Mouse (Mus musculus): ENCODE data around the gene Fkbp1a.

Fkbp1a gene

DNA sequence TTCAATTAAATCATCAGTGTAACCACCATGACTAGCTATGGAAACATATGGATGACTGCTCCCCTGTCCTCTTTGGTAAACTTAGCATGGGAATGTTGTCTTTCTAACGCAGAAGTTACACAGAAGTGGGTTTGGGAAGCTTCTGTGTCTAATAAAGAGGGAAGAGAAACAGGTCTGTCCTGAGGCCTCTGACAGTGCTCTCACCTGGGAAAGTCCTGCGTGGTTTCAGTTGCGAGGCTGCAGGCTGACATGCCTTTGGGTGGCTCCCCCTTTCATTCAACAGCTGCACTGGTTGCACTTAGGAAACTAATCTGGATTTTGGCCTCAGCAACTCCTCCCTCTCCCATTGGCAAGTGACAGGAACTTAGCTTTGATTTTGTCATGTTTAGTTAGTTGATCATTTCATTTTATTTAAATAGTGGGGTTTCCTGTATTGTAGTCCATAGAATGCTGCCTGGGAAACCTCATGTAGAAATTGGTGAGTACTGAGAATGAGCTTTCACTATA, 7.4 kb downstream of the Fkbp1a start:
- DNase-seq, result no peak

DNA sequence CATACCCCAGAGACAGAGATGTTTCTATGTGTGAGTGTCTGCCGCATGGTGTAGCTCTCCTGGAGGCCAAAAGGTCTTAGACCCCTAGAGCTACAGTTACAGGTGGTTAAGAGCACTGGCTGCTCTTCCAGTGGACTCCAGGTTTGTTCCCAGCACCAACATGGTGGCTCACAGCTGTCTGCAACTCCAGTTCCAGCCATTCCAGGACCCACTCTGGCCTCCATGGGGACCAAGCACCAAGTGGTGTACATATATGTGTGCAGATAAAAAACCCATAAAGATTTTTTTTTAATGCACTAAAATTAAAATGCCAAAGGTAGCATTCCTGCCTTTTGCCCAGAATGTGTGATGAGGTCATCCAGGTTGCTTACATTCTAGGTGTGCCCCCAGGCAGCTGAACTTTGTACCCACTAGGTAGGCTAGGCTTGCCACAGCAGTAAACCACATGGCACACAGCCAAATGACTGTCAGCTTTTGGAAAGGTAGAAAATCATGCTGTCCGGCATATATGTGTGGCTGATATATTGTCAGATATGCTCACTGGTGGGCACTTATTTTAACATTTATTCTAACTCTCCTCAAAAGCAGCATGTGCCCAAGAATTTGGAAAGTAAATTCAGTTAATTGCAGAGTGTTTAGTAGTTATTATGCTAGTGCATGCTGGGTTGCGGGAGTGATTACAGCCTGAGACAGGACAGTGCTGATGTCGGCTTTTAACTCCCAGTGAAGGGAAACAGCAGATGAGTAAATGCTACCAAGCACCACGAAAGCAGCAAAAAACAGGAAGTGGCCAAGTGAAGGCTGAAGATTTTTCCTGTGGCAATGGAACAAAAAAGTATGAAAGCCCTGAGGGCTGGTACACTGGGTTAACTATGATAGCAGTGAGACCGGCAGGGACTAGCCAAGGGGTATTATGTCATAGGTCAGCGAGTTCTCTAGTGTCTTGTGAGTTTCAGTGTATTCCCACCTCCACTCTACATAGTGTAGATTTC, 20.9 kb downstream of the Fkbp1a start:
- DNase-seq, result no peak

DNA sequence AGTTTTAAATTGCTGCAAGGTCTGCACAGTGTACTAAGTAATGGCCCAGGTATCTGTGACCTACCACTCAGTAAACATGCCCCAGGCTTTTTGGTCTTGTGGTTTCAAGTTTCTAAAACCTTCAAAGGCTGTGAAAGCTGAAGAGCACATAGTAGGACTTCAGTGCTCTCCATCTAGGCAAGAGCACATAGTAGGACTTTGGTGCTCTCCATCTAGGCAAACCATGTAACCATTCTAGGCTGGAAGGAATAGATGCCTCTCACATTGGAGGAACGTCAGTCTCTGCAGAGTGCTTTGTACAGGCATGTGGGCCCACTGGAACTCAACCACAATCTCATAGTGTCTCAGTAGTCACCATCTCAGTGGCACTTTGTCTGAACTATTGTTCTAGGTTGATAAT, 21.7 kb downstream of the Fkbp1a start:
- DNase-seq, result no peak

DNA sequence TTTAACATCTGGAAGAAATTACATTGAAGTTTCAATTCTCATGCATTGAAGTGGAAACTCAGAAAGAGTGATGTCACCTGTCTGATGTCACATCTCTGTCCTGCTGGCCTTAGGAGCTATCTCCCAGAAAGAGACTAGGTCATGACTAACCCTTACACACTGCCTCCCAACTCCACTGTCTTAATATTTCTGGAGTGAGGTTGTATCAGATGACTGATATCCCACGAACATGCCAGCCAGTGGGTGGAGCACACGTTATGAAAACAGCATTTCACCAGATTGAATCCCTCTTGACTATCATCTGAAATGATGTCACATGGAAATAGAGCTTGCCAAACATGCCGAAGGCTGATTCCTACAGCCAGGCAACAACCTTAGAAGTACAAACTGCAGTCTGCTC, 22.7 kb downstream of the Fkbp1a start:
- no peak for DNase-seq

DNA sequence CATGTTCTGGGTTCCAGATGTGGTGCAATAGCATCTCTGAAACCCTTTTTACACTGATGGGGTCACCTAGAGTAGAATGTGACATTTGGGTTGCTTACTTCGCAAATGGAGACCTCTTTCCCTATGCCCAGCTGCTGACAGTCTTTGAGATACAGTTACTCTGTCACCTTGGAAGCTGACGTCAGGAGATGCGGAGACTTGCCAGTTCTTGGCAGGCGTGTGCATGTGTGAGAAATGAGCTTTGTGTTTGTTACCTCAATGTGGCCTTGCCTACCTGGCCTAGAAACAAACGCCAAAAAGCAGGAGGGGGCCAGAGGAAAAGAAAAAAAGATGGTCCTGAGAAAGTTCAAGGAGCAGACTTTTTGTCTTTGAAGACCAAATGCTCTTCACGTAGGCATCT, 24.6 kb downstream of the Fkbp1a start:
- DNase-seq, result no peak

DNA sequence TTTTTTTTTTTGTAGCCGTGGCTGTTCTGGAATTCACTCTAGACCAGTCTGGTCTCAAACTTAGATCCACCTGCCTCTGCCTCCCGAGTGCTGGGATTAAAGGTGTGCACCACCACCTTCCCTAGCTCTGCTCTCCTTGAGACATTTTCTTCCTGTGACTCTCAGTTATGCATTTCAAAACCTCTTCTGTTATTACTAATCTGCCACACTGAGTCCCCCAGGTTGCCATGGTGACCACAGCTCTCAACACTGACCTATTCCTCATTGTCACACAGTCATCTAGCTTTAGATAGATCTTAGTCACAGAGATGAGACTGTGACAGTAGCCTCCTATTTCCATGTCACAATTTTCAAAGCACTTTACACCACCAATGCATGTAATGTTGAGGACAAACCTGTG, 27.2 kb downstream of the Fkbp1a start:
- no peak for DNase-seq

DNA sequence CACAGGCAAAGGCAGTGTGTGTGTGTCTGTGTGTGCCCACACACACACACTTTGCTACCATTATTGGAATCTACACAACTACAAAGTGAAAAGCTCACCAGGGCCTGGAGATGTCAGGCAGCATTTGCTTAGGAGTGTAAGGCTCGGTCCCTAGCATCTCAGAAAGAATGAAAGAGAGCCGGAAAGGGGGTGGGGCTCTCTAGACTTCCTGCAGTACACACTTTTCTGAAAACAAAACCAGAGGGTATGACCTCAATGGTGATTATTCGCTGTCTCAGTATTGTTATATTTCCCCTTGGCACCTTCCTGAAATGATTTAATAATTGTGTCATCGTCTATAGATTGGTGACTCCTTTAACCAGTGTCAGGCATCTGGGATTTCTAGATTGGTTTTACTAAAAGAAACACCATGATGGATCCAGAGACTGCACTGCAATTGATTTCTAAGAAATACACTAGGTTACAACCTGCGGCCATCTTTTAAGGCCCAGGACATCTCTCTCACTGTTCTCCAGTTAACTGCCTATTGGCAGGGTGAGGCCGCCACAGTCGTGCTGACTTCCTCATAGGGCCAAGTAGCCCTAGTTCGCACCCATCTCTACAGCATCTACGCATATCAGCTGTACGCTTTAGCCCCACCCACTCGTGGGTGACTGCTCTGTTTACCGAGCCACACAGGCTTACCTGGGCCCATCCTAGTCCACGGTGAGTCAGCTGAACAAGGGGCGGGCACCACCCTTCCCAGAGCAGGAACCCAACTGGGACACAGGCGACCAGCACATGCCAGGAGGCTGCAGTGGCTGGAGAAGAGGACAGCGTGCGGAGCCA, 29.8 kb downstream of the Fkbp1a start, which contains the start of gene Sdcbp2:
Sdcbp2 (plus strand) TSS at position 750 of the 828 bp plus-strand sequence.
- DNase-seq, result no peak

DNA sequence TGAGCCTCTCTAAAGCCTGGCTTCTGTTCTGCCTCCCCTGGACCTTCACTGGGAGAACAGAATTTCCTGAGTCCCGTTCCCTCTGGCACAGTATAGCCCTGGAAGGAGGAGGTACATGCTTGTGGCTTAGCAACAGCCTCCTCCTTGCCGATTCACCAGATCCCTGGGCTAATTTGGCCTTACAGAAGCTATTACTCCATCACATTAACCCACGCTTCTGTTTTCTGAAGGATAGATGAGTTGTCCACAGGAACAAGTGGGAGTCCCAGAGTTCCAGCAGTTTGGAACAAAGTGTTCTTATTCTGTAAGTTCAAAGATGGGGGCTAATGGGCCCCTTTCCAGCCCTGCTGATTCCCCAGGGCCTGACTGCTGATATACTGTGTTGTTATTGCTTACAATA, 31.4 kb downstream of the Fkbp1a start:
- DNase-seq, result no peak

DNA sequence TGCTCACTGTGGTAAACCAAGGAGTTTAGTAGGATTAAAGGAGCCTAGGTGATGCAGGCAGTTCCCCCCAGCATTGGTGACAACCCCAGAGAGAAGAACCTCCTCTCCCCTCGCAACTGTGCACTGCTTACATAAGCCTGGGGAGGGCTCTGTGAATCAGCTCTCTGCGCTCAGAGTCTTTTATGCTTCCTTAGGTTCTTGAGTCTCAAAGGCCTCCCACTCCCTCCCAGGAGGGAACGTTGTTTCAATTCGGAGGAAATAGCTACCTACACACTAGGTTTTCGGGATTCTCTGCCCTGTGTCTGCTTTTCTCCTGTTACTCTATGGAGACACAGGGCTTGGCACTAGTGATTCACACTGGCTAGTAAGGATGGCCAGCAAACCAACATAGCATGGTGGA, 32.3 kb downstream of the Fkbp1a start:
- DNase-seq, result no peak

DNA sequence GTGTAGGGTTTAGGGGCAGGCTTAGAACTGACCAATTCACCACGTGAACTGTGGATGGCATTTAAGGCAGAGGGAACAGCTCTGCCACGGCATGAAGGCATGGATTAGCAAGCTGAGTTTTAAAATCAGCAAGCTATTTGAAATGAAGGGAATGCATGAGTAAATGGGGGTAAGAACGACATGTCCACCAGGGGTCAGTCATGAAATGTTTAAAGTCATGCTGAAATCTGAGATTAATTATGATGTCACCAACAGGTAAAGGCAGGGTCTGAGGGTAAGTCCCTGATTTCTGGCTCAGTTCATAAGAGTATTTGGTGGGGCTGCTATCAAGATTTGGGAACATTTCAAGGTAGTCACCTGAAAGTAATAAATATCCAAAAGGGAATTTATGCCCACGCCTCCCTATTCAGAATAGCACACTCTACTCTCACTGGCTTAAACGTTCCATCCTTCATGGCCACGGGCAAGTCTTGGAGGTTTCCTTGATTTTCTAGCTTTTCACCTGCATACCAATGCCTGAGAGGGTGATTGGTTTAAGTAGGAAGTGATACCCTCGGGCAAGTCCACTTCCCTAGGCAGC, 32.9 kb downstream of the Fkbp1a start:
- peak; percentile 73 to 74 for DNase-seq

DNA sequence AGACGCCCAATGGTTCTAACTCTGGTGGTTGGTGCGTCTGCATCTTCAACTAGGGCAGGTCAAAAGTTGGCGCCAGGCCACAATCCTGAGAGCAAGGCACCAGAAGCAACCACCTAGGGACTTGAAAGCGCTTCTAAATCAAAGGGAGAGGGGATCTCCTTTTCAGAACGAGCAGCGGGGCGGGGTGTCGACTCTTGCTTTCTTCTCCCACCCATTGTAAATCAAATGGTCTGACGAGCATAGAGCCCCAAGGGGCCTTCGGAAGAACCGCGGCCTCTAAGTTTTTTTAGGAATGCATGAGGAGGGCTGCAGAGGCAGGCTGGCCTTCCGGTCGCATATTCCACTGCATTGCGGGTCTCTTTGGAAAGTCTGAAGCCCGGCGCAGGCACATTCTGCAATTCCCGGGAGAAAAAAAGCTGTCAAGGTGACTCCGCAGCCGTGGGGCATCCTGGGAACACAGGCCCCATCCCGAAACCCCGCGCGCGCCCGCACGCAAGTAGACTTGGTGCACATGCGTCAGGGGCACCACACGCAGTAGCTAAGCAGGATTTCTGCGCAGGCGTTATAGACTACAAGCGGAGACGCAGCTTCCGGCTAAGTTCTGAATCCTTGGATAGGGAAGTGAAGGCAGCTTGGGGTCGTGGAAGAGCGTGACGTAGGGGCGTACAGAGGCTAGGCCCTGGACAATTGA, 33.6 kb downstream of the Fkbp1a start:
- peak; percentile 91 to 92 for DNase-seq

DNA sequence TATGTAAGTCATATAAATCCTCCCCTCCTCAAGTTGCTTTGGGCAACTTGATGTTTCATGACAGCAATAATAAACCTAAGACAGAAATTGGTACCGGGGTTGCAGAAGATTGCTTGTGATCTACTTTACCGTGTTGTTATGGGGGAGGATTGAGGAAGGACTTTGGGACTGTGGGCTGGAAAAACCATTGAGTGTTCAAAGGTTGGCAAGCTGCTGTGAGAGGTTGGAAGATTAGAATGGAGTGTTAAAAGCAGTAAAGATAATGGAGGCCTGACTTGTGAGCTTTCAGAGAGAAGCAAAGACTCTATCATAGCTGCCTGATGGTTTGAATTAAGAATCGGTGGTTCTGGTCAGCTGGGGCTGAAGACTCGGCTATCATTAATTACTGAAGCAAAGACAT, 36.9 kb downstream of the Fkbp1a start:
- no peak for DNase-seq

DNA sequence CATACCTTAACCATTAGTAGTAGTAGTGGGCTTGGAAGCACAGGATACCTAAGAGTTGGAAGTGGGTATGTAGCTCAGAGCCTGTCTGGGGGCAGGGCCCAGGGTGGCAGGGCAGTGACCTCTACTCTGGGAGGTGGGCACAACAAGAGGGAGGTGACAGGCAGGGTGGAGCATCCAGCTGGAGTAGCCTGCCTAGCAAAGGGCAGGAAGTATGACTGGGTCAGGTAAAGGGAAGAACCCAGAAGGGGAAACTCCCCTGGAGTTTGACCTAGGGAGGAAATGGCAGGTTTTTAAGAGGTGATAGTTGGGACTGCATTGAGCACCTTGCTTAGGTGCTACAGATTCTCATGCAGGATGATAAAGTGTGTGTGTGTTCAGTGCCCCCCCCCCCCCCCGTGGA, 38.7 kb downstream of the Fkbp1a start:
- DNase-seq, result no peak

DNA sequence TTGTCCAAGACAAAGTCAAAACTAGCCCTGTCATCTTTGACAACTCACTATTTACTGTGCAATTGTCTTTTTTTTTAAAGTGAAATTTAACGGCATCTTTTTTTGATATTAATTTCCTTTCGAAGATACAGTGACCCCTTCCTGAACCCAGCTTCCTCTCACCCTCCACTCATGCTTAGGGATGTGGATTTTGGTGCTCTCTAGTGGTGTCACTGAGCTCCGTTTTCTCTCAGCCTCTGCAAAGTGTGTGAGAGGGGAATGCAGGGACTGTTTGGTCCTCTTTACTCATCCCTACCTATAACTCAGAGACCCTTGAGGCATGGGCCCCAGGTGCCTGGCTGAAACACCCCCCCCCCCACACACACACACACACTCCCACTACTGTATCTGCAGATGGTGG, 43.7 kb downstream of the Fkbp1a start:
- no peak for DNase-seq

DNA sequence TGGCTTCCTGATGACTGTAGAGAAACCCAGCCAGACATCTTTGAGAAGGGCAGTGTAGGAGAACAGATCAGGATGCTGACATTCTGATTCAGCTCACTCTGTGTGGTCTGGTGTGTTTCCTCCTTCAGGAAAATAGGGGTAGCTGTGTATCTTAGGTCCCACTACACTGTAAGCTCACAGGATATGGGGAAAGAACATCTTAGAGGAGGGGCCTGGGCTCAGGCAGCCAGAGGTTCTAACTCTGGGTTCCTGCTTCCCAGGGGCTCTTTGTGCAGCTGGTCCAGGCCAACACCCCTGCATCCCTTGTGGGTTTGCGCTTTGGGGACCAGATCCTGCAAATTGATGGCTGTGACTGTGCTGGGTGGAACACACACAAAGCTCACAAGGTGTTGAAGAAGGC, 44.5 kb downstream of the Fkbp1a start:
- no peak for DNase-seq

DNA sequence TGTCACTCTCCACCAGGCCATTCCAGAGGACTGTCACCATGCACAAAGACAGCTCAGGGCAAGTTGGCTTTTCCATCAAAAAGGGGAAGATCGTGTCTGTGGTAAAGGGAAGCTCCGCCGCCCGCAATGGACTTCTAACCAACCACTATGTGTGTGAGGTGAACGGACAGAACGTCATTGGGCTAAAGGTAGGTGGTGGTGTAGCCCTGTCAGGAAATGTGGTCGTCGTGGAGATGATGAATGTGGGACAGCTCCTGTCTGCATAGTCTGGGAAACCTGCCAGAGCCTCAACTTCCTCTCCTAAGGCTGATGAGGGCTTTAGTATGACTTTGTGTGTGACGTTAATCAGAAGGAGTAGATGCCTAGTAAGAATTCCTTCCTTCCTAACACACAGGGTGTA, 45.0 kb downstream of the Fkbp1a start:
- DNase-seq, result no peak

DNA sequence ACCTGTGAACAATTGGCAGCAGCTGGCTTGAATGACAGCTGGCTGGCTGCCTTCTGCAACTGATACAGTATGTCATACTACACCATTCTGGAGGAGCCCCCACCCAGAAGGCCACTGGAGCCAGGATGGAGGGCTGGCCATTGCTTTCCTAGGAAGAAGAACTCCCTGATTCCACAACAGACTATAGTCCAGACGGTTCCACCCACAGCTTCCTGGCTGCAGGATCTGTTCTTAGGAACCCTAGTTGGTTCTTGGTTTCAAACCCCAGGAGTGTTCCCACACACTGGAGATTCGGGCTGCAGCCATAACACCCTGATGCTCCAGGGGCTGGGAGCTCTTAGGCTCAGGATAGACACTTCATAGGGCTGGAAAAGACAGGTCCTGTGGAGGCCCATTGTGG, 55.8 kb downstream of the Fkbp1a start:
- DNase-seq, result no peak

DNA sequence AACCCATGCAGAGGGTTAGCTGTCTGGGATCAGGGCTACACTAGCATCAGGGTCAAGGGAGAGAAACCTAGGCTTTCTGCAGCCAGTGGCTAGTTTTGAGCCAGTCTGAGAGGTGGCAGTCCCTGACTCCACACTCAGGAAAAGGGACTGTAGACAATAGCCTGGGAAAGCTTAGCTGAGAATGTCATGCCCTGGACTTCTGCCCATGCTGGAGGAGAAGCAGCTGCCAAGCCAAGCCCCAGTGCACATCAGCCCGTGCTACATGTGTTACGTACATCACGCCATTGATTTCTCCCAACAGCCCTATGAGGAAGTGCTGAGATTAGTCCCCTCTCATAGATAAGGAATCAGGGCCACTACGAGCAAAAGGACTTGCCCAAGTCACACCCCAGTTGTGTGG, 59.8 kb downstream of the Fkbp1a start:
- no peak for DNase-seq

DNA sequence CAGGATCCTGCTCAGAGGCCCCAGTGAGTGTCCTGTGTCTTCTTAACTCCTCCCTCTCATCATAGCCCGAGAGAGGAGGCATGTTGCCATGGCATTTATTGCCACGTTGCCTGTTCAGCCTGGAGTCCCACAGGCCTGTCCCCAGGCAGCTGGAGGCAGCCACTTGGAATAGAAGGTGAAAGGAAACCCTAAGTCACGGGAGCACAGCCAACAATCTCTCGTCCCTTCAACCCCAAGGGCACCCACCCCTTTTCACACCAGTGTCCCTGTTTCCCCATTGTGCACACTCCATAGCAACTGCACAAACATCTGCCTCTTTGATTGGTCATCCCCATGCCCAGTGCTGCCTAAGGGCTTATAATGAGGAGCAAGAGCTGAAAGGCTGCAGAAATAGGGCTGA, 61.3 kb downstream of the Fkbp1a start:
- DNase-seq, result peak in 1 of 2 experiments; percentile 32

DNA sequence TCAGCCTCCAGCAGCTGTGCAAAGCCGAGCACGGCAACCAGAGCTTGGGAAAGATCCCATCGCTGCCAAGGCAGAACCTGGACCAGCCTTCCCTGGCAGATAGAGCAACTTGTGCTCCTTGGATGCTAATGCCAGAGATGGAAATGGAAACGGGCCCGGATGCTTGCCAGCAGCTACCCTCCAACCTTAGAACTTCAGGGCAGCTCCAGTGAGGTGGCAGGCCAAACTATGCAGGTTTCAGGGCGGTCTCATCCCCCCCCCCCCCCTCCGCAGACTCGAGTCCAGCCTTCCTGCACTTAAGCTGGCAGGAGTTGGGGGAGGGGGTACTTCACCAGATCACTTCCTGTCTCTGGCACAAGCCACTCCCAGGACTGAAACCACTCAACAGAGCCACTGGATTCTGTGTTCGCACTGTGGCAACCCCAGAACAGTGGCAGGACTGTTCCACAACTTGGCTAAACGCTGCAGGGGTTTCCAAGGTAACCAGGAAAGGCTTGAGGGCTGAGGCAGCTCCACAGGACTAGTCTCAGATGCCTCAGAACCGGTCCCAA, 63.2 kb downstream of the Fkbp1a start:
- peak; percentile 66 to 68 for DNase-seq

DNA sequence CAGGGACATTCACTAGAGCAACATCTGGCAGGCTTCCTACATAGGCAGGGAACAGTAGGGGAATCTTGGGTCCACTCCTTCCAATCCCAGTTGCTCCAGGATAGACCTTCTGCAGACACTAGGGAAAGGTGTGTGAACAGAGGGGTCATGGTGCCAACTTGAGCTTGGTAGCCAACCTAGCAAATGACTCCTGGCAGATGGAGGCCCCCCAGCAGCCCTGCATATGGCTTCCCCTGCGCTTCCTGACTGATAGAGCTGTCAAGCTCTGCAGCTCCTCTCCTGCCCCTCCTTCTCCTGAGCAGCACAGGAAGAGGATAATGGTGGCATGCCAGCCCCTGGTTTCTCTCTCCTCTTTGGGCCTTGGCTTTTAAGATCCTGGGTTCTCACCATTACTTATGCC, 66.2 kb downstream of the Fkbp1a start:
- peak; percentile 86 to 88 for DNase-seq

DNA sequence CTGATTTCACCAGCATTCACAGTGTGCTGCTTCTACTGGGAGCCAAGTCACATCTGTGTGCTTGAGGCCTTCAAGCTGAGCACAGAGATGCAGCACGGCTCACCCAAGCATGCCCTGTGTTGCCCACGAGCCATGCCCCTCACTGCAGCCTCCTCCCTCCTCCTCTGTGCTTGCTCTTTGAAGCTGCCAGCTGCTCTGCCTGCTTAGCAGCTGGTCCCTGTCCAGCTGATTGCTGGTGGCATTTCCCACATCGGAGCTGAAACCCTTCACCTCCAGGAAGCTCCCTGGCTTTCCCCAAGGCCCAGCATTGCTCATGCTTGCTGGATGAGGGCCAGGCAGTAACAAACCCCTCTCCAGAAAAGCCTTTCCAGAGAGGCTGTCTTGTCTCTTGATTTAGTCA, 67.7 kb downstream of the Fkbp1a start:
- peak in 1 of 2 experiments; percentile 42 for DNase-seq

Data from cerebellum, postnatal 14 days (tissue).